Mouse (Mus musculus): ENCODE measurements around the gene Arrb1. TPM values are rescaled to one million over a fixed set of nuclear protein-coding genes. Genes with fewer than 3 reads are reported as not detected.

Gene Arrb1
- 48.7 TPM for polyA plus RNA-seq (2014; fragmentation: Illumina TruSeq; extraction: RNeasy Lipid Tissue Mini Kit (QIAGEN cat#74804); ENCODE audit: insufficient read depth, low read depth, low replicate concordance)

GRCm38 (mm10) chr7:99534901-99535735 is at the start of gene Arrb1:
TSS of gene Arrb1 (plus strand) at chr7:99535466.

GRCm38 (mm10) chr7:99626376-99627270 is 91.4 kb downstream of the Arrb1 start, which contains the start of gene Tpbgl:
TSS of gene Tpbgl (minus strand) at chr7:99627103.

Other genes starting within 250 kb of the Arrb1 start
- 219 TPM for gene Serpinh1, start 182.2 kb upstream of the Arrb1 start, polyA plus RNA-seq (2014; fragmentation: Illumina TruSeq; extraction: RNeasy Lipid Tissue Mini Kit (QIAGEN cat#74804); ENCODE audit: insufficient read depth, low read depth, low replicate concordance)
- gene Gdpd5, start 154.1 kb upstream of the Arrb1 start, polyA plus RNA-seq (2014; fragmentation: Illumina TruSeq; extraction: RNeasy Lipid Tissue Mini Kit (QIAGEN cat#74804); ENCODE audit: insufficient read depth, low read depth, low replicate concordance) = 6.9 TPM
- 0.63 TPM for gene Klhl35, start 69.5 kb upstream of the Arrb1 start, polyA plus RNA-seq (2014; fragmentation: Illumina TruSeq; extraction: RNeasy Lipid Tissue Mini Kit (QIAGEN cat#74804); ENCODE audit: insufficient read depth, low read depth, low replicate concordance)
- gene Rps3, start 51.7 kb upstream of the Arrb1 start, polyA plus RNA-seq (2014; fragmentation: Illumina TruSeq; extraction: RNeasy Lipid Tissue Mini Kit (QIAGEN cat#74804); ENCODE audit: insufficient read depth, low read depth, low replicate concordance) = 1,449 TPM
- gene Tpbgl, start 91.6 kb downstream of the Arrb1 start, polyA plus RNA-seq (2014; fragmentation: Illumina TruSeq; extraction: RNeasy Lipid Tissue Mini Kit (QIAGEN cat#74804); ENCODE audit: insufficient read depth, low read depth, low replicate concordance) = 1.6 TPM
- 6.2 TPM for gene Slco2b1, start 175.9 kb downstream of the Arrb1 start, polyA plus RNA-seq (2014; fragmentation: Illumina TruSeq; extraction: RNeasy Lipid Tissue Mini Kit (QIAGEN cat#74804); ENCODE audit: insufficient read depth, low read depth, low replicate concordance)
- gene Olfr520, start 194.8 kb downstream of the Arrb1 start, polyA plus RNA-seq (2014; fragmentation: Illumina TruSeq; extraction: RNeasy Lipid Tissue Mini Kit (QIAGEN cat#74804); ENCODE audit: insufficient read depth, low read depth, low replicate concordance) = not detected
- not detected for gene Olfr521, start 228.0 kb downstream of the Arrb1 start, polyA plus RNA-seq (2014; fragmentation: Illumina TruSeq; extraction: RNeasy Lipid Tissue Mini Kit (QIAGEN cat#74804); ENCODE audit: insufficient read depth, low read depth, low replicate concordance)

All from lung, adult 10 weeks (tissue).